Mouse (Mus musculus) cerebellum, postnatal 4 days (tissue): ENCODE data around the gene Eps15l1.

Experiments used
- DNase-seq, 2 experiments: peaks; one replicate each; pipeline ENCODE4 v3.0.0; 2022; ENCODE audit warnings: low spot score in 2 of 2, mixed read lengths in 1 of 2

The Eps15l1 gene

DNA sequence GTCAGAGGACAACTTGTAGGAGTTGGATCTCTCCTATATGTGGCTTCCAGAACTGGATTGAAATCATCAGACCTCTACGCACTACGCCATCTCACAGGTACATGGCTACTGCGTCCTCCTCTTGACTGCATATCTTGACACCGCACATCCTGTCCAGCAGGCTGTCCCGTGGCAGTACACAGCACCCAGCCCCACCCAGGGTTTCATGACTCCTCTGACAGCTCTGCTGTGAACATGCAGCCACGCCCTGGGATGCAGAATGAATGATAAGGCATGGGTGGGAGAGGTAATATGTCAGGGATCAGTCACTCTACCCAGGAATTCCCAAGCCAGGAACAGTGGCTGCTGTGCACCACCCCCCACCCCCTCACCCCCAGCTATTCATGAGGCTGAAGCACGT, 7.4 kb downstream of the Eps15l1 start:
- DNase-seq, result no peak

- DNase-seq, result no peak
Observed at GRCm38 (mm10) chr8:72409443-72409842, 11.8 kb downstream of the Eps15l1 start.

DNA sequence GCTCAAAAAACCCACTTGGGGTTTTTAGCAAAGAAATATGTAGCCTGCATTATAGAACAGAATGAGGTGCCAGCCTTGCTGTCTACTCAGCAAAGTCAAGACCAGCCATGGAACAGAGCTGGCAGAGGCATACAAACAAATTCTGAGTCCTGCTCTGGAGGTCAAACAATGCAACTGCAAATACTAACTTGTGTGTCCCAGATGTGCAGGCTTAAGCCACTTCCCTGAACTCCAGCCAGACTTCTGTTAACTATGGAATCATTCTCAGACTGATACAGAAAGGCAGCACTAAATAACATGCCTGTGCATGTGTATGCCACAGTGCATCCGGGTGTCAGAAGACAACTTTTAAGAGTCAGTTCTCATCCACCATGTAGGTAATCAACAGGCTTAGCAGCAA, 13.4 kb downstream of the Eps15l1 start:
- DNase-seq, result no peak

- no peak for DNase-seq
Observed at GRCm38 (mm10) chr8:72402981-72403380, 18.3 kb downstream of the Eps15l1 start.

GRCm38 (mm10) chr8:72401381-72401780, 19.9 kb downstream of the Eps15l1 start:
- no peak for DNase-seq

GRCm38 (mm10) chr8:72385737-72386136, 35.5 kb downstream of the Eps15l1 start:
- no peak for DNase-seq

- peak in 1 of 2 experiments; percentile 15 for DNase-seq
Observed at GRCm38 (mm10) chr8:72382395-72382794, 38.9 kb downstream of the Eps15l1 start.

GRCm38 (mm10) chr8:72380656-72381055, 40.6 kb downstream of the Eps15l1 start:
- no peak for DNase-seq

DNA sequence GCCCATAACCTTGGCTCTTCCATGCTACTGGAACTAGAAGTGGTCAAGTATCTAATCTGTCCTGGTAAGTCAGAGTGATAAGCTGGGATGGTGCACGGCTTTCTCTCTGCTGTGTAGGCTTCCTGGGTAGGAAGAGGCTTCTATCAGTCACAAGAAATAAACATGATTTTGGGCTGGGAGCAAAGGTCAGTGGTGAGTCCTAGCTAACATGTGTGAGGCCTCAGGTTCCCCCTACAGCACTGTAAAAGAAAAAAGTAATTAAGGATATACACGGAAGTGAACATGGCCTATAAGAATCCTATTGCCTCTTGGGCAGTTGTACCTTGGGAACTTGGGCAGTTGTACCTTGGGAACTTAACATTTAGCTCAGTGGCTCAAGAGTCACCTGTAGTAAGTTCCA, 44.4 kb downstream of the Eps15l1 start:
- no peak for DNase-seq

DNA sequence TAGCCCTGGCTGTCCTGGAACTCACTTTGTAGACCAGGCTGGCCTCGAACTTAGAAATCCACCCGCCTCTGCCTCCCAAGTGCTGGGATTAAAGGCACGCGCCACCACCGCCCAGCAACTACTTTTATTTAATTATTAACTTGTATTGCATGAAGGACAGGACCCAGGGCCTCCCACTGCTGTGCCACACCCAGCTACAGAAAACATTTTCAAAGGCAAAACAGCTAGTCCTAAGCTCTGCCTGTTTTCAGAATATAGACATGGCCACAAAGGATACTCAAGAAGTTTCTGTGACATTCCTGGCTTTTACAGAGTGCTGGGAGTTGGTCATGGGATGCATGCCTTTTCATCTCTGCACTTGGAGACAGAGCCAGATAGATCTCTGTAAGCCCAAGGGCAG, 45.0 kb downstream of the Eps15l1 start:
- no peak for DNase-seq

DNA sequence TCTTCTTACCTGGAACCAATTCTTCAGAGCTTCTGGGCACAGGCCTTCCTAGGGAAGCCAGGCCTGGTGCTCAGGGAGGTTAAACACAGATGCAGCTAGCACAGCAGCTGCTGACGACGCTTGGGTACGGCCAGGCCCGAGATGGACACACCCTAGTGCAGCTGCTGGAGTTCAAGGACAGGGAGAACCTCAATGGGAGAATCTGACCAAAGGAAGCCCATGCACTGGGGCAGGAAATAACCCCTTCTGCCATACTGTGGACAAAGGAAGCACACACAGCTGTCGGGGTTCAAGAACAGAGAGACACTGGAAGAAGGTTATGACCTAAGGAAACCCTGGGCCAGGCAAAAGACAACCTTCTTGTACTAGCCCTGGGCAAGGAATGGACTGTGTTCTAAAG, 46.1 kb downstream of the Eps15l1 start:
- DNase-seq, result no peak

- DNase-seq, result no peak
Observed at GRCm38 (mm10) chr8:72372311-72372710, 48.9 kb downstream of the Eps15l1 start.

DNA sequence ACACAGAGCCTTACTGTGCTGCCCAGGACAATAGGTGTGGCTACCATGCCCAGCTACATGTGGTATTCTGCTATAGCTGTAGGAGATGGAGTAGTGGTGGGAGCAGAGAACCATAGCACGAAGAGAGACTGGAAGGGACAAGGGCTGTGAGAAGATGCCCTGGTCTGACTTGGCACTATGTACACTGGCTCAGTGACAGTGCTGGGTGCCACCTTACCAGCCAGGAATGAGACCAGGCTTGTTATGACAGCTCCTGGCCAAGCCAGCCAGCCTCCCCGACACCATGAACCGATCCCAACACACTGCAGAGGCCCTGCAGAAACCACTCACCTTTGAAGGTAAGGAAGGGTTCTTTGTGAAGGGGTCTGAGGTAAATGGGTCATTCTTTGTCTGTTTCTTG, 49.9 kb downstream of the Eps15l1 start:
- DNase-seq, result no peak

DNA sequence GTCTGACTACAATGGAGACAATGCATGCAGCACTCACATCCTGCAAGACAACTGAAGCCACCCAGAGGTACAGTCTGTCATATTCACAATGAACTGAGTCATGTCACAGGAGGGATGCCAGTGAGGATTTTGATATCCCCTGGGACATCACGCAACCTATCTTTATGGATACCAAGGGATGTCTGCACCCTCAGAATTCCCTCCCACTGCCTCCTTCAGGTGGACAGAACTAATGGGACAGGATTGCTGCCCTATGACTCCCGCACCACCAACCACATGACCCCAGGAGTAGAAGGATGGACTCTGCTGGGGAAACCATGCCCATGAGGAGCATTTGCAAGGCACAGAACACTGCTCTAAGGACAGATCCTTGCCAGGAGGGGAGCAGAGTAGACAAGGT, 54.8 kb downstream of the Eps15l1 start:
- no peak for DNase-seq

DNA sequence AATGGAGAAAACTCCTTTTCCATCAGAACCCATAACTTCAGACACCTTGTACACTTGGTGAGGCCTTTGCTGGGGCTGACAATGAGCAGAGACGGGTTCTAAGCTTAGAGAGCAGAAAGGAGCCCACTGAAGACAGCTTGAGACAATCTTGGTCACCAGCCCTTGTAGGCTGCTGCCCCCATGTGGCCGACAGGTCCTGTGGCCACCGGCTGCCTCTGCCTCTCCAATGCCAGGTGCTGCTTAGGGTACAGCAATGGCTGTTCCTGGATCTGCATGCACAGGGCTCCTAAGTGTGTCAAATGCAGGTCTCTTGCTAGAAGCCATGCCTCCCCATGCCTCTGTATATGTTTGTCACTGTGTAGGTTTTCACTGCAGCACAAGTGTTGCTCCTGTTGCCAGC, 55.4 kb downstream of the Eps15l1 start:
- DNase-seq, result peak; percentile 49 to 67

- no peak for DNase-seq
Observed at GRCm38 (mm10) chr8:72365016-72365415, 56.2 kb downstream of the Eps15l1 start.

- no peak for DNase-seq
Observed at GRCm38 (mm10) chr8:72363457-72363856, 57.8 kb downstream of the Eps15l1 start.

- no peak for DNase-seq
Observed at GRCm38 (mm10) chr8:72362754-72363153, 58.5 kb downstream of the Eps15l1 start.

GRCm38 (mm10) chr8:72360162-72360561, 61.1 kb downstream of the Eps15l1 start:
- DNase-seq, result no peak

GRCm38 (mm10) chr8:72356593-72356992, 64.7 kb downstream of the Eps15l1 start:
- no peak for DNase-seq

GRCm38 (mm10) chr8:72354272-72354671, 67.0 kb downstream of the Eps15l1 start:
- DNase-seq, result no peak

DNA sequence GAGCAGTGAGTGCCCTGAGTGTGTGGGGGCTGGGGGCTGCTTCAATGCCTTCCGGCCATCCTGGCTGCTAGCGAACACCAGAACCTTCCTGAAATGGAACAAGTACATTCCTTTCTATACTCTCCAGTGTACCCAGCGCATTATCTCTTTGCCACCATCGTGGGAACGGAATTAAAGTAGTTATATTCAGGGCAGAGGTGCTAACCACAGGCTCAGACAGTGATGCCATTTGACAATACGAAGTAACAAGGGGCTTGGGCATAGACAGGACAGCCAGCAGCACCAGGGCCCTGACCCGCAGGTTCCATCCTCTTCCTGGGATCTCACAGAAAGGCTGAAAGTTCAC, 67.6 kb downstream of the Eps15l1 start:
- DNase-seq, result no peak

GRCm38 (mm10) chr8:72352951-72353699, 68.1 kb downstream of the Eps15l1 start:
- no peak for DNase-seq

DNA sequence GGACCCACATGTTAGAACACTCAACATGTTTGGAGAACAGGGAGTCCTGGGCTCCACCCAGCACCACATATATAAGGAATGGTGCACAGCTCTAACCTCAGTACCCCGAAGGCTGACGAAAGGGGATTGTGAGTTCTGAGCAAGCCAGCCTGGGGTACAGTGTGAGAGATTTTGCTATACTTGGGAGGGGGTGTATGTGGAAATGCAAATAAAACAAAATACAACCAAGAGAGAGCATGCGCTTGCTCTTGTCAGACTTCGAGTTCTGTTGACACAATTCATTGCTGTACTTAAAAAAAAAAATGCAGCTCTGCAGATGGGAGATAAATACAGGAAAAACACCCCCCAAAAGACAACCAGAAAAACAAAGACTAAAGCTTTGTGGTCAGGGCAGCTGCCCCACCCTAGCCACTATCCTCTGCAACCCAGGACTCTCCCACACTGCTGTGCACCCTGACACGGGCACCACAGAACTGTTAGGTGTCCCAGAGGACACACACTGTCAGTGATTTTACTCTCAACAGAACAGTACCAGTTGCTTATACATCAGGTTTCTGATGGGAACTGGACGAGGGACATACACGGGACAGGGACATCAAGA, 69.8 kb downstream of the Eps15l1 start:
- DNase-seq, result no peak
